Mouse (Mus musculus) small intestine, adult 2 months (tissue): ENCODE data around the gene Med12l.

Experiments
- CTCF ChIP-seq: fragments of 200-500 bp; IDR thresholded peaks from 2 replicates; pipeline ENCODE4 v1.5.1; 2012; ENCODE audit warnings: low read depth, mild to moderate bottlenecking, control low read depth, inconsistent platforms, low read length, moderate library complexity, mixed read lengths; ENCODE audit not compliant: insufficient replicate concordance, insufficient read length; ENCODE audit errors: extremely low read depth
- POLR2A ChIP-seq: fragments of 200-500 bp; IDR thresholded peaks from 2 replicates; pipeline ENCODE4 v1.6.1; 2012; ENCODE audit warnings: low read depth, mild to moderate bottlenecking, control low read depth, inconsistent platforms, low read length, moderate library complexity

GRCm38 (mm10) chr3:59191674-59192073 lies 186.0 kb downstream of the Med12l start:
- TF ChIP-seq POLR2A (no peak), CTCF (no peak)
